Mouse (Mus musculus): ENCODE results near the gene Syde2.

- TF ChIP-seq CTCF (IDR thresholded peaks at IDR 0.05; ENCODE audit: low read depth) (no peak), EP300 (IDR thresholded peaks at IDR 0.05; ENCODE audit: low read depth) (no peak)
Measured at GRCm38 (mm10) chr3:145971501-145971900, 16.2 kb upstream of the Syde2 start.
